Mouse (Mus musculus): ENCODE measurements around the gene Hmgb1.
"Not testable (repeated sequence)": the region's sequence is repeated elsewhere in the genome, so short reads cannot be mapped to it uniquely, and the experiment has no call there.

GRCm38 (mm10) chr5:149138087-149138486, 46.2 kb downstream of the Hmgb1 start:
- TF ChIP-seq POLR2A (IDR thresholded peaks at IDR 0.05; ENCODE audit: insufficient read length, low read depth); CEBPB (IDR thresholded peaks at IDR 0.05; ENCODE audit: insufficient read depth, poor library complexity, severe bottlenecking); POLR2AphosphoS2 (IDR thresholded peaks at IDR 0.05; ENCODE audit: insufficient read length, low read depth); E2F4 (IDR thresholded peaks at IDR 0.05; ENCODE audit: insufficient read depth); MAX (IDR thresholded peaks at IDR 0.05; ENCODE audit: low read depth); TCF3 (IDR thresholded peaks at IDR 0.05; ENCODE audit: insufficient read length, low read depth): not testable (repeated sequence)
